Mouse (Mus musculus): ENCODE measurements around the gene Krt42.
"Not testable (repeated sequence)": the region's sequence is repeated elsewhere in the genome, so short reads cannot be mapped to it uniquely, and the experiment has no call there.

Krt42 gene

DNA sequence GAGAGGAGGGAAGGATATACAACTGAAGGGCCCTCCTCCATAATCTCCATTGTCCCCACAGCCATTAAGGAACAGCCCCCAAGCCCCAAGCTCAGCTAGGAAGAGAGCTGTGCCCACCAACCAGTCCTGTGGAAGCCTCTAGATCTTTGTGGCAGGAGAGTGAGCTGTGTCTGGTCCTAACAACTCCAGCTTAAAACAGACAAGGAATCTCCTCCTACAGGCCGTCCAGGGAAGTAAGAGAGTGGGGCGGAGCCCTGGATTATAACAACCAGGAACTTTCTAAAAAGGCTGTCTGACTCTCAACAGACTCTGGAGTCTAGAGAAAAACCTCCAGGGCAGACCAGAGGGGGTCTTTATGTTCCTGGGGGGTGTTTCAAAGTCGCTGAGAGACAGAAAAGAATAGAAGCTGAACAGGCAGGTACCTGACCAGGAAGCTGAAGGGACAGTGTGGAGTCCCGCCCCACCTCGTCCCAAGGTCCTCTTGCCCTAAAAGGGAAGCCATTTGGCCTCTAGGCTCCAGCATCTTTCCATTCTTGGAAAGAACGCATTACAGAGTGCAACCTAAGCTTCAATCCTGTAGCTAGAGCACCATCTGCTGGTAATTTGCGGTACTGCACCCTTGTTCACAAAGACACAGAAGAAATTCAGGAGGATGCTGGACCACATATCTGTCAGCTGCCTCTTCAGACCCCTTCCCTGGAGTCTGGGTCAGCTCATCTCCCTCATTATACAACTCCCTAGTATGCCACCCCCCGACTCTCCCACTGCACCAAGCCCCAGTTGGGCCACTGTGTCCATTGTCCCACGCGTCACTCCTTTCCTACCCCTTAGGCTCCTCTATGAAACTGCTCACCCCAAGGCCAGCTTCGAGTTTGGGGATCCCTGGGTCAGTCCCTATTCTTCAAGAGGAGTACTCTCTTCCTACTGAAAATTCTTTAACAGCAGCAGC, 12.2 kb upstream of the Krt42 start:
- peak; percentile 35 to 83 for DNase-seq (ENCODE audit: low spot score in 2 of 2)

DNA sequence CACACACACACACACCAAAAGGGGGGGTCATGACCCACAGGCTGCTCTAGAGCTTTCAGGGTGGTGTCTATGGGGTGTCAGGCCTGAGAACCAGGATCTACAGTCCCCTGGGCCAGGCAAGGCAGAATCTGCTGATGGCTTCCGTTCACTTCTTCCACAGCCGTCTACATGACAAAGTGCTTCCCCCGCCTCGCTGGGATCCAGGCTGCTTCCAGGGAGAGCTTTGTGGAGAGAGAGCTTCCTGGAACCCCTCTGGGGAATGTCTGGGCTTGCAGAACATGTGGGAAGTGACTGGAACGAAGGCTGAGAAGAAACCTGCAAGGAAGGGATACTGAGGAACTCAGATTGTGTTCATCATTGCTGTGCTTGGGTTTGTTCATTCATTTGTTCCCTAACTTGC, 9.1 kb upstream of the Krt42 start:
- DNase-seq (ENCODE audit: low spot score in 2 of 2): no peak

DNA sequence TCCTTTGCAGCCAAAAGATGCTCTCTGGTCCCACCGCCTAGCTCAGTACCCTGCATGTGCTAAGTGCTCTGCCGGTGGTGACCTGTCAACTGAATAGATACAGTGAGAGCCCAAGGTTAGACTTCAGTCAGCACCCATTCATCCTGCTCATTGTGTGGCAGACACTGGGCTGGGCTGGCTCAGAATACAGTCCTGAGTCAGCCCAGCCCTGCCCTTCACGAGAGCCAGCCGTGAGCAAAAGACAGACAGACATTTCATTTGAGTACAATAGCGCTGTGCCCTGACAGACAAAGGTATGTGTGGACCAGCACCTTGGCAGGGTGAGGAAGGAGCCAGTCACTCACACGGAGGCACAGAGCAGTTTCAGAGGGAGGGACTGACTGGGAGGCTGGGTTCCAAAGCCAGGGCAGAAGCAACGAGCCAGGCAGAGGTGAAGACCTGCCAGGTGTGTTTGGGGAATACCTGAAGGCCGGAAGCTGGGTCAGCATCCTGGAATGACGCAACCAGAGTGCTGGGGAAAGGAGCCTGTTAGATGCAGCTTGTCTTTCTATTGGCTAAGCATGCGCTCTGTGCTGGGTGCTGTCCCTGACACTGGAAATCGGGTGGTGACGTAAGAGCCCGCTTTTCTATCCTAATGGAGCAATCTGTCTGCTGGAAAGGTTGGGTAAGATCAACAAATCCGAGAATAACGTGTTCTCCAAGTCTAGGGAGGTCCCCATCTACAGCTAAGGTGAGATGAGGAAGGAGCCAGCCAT, 8.2 kb upstream of the Krt42 start:
- DNase-seq (ENCODE audit: low spot score in 2 of 2): no peak

DNA sequence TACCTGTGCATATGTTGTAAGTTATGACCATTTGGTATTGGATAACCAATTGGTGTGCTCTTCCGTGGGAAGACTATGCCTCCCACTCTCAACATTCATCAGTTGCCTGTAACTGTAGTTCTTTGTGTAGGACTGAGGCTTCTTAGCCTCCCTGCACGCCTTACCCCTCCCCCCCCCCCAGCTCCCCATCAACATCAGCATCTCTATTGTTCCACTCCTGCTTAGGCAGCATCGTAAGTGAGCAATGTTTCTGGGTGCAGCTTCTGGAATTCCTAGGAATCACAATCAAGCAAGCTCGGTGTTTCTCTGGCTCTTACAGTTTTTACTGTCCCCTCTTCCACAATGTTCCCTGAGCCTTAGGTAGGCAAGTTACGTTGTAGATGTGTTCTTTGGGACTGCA, 5.8 kb upstream of the Krt42 start:
- no peak for DNase-seq (ENCODE audit: low spot score in 2 of 2)

DNA sequence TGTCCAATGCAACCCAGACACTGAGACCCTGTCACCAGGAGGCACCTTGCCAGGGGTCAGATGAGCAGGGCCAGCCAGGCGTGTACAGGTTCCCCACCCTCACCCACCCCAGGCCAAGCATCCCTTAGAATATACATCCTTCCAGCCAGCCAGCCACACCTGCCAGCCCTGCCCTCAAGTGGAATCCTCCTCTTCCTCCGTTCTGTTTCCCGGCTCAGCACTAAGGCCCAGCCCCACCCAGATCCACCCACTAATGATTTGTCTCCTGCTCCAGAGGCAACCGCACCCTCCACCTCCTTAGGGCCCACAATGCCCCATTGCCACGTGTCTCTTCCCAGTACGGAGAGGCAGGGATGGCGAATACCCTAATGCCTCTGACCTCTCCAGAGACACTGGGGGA, 5.0 kb upstream of the Krt42 start:
- no peak for DNase-seq (ENCODE audit: low spot score in 2 of 2)

DNA sequence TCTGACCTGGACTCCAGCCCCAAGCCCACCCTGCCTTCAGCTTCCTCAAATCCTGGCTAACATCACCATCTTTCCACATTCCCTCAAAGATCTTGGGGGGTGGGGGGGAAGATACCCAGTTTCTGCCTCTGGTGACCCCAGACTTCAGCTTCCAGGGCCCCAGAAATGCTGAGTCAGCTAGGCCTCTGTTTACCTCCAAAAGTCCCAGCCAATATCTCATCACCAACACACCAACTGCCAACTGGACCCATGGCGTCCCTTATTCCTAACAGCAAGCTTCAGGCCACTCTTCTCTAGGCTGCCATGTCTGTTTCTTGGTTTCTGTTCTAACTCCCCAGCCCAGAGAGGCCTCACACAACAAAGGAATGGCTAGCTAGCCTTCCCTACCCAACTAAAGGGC, 2.2 kb upstream of the Krt42 start:
- DNase-seq (ENCODE audit: low spot score in 2 of 2): no peak

DNA sequence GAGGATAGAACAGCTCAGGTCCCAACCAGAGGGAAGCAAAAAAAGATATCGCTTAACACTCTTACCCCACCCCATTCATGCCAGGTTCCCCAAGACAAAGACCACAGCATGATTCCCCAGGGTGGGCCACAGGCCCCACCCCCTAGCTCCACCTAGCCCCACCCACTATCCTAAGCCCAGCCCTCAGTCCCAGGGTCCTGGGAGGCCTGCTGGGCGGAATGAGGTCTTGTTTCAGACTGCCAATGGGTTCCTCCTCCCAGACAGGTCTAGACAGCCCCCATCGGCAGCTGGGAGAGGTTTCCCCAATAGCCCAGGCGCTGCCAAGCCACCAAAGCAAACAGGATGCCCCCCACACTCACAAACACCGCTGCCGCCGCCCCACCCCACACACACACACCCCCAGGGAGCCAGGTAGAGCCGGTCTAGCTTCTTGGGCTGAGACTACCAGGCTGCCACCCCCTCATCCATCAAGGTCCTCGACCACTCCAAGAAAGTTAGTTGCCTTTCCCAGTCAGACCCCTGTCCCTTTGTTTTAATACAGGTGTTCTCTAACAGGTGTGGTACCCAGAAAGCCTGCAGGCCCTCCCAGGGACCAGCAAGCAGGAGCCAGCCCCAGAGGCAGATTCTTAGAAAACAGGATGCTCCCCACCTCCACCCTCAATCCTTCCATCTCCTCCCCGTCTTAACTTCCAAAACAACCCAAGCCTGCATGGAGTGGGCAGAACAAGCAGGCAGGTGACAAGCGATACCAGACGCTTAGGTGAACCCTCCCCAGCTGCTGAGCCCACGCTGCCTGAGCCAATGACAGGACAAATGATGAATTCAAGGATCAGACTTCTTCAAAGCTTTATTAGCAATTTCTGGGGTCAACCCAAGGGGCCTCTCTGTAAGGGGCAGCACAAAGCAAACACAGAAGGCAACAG, 7.4 kb downstream of the Krt42 start:
- DNase-seq (ENCODE audit: low spot score in 2 of 2): no peak

DNA sequence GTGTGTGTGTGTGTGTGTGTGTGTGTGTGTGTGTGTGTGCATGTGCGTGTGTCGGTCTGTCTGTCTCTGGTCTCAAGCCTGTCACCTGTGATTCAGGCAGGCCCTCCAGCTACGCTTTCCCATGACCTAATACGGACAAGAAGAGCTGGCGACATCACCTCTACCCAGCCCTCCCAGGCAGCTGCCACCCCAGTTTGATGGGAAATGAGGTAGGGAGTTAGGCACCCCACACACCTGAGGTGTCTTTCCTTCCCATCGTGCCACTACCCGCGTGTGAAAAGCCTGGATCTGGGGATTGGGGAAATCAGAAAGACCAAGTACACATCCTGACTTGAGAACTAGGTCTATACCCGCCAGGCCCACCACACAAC, 8.5 kb downstream of the Krt42 start:
- DNase-seq (ENCODE audit: low spot score in 2 of 2): no peak

DNA sequence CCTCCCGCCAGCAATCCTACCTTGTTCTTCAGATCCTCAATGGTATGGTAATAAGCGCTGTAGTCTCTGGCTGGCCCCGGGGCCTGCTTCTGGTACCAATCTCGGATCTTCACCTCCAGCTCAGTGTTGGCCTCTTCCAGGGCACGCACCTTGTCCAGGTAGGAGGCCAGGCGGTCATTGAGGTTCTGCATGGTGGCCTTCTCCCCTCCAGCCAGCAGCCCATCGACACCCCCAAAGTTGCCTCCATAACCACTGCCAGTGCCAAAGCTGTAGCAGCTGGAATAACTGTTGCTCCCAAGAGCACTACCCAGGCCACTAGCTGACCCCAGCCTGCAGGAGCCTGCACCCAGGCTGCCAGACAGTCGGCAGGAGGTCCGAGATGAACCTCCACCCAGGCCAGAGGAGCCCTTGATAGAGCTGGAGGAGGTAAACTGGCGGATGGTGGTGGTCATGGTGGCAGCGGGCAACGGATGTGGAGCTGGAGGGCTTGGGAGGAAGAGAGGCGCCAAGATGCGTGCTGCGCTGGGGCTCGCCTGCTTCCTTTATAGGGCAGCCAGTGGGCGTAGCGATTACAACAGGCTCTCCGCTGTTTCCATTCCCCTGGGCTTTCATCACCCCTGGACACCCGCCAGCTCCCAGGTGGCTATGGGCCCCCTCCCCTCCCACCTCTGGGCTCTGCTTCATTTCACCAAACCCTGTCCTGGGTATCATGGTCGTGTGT, 9.0 kb downstream of the Krt42 start, which contains the start of gene Krt17:
Krt17 (minus strand) TSS at position 516 of the 721 bp plus-strand sequence.
- no peak for DNase-seq (ENCODE audit: low spot score in 2 of 2)

DNA sequence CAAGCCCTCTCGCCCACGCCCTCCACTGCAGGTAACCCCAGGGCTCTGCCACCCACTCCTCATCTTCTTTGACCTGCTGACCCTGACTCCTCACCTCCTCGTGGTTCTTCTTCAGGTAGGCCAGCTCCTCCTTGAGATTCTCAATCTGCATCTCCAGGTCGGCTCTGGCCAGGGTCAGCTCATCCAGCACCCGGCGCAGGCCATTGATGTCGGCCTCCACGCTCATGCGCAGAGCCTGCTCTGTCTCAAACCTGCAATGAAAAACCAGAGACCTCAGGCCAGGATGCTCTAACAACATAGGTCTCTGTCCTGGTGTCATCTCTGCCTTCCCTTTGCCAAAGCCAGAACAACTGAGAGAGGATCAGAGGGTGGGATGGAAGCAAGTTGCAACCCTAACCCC, 10.6 kb downstream of the Krt42 start:
- DNase-seq (ENCODE audit: low spot score in 2 of 2): no peak

DNA sequence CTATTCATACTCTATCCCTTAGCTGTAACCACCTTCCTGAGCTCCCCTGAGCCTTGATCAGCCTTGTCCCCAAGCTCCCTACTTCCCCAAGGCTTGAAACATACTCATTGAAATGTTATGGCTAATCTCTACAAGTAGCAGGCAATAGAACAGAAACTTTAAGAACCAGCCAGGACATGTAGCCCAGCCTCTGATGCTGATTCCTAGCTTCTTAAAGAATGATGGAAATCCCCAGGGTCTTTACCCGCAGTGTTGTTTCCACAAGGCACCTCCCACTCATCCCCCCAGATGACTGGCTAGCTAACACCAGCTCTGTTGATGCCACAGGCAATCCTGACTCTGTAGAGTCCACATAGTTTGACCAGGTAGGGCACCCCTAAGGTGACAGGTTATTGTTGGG, 11.7 kb downstream of the Krt42 start:
- no peak for DNase-seq (ENCODE audit: low spot score in 2 of 2)

DNA sequence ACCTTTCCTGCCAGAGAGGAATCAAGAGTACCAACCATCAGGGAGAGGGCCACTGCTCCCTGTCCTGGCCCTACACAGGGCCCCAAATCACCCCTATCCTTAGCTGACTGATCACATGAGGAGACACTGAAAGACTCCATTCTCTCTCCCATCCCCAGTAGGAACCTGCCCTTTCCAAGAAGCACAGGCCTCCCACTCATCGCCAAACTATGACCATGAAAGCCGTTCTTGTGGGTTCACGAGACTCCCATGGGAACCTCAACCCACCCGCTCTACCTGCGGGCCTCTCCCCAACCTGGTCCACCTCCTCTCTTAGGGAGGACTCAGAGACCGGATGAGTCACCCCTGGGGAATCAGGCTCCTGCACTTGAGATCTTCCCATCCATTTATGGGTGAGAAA, 14.2 kb downstream of the Krt42 start:
- no peak for DNase-seq (ENCODE audit: low spot score in 2 of 2)

DNA sequence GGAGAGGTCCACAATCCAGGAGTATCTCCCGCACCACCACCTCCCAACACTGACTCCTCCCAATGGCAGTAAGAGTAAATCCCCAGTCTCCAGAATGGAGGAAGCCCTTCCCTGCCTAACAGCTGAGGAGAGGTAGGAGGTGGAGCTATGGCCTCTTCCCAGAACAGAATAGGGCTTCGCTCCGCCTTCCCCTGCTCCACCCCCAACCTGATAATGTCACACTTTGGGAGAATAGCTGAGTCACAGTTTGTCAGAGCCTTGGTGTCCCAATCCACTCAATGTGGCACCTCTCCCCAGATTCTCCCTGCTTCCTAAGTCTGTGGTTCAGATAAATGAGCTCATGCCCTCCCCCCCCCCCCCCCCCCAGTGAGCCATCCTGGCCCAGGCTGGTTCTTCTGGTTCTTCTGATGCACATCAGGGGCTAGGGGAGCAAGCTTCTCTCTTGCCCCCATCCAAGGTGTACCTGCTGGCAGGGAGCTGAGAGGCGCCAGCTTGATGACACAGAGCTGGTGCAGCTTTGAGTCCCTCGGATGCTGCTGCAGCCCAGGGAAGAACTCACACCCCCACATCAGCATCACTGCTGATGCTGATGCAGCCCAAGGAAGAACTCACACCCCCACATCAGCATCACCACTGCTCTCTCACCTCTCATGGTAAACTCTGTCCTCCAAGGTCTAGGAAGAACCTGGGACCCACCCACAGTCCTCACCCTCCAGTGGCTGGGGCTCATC, 15.1 kb downstream of the Krt42 start:
- DNase-seq (ENCODE audit: low spot score in 2 of 2): no peak

DNA sequence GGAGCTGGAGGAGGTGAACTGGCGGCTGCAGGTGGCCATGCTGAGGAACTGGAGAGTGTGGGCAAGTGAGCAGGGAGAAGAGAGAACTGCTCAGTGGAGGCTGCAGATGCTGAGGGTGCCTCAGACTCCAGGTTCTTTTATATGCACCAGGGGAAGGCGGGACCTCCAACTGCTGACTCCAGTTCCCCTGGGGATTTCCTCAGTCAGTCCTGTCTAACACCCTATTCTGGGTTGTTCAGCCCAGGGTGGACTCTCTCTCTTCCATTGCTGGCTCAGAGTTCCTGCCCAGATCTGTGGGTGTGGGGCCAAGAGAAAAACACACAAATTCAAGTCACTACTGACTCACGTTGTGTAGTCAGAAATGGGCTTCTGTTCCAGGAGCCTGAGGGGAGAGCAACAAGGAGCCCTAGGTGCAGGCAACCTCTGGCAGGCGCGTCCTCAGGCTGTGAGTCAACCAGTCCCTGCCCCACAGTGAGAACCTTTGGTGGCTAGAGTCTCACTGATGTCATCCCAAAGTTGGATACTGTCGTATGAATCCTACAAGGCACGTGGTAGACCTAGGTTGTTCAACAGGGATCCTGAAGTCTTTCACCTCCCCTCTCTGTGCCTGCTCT, 20.7 kb downstream of the Krt42 start, which contains the start of gene Krt16:
Krt16 (minus strand) TSS at position 51 of the 614 bp plus-strand sequence.
- no peak for DNase-seq (ENCODE audit: low spot score in 2 of 2)

DNA sequence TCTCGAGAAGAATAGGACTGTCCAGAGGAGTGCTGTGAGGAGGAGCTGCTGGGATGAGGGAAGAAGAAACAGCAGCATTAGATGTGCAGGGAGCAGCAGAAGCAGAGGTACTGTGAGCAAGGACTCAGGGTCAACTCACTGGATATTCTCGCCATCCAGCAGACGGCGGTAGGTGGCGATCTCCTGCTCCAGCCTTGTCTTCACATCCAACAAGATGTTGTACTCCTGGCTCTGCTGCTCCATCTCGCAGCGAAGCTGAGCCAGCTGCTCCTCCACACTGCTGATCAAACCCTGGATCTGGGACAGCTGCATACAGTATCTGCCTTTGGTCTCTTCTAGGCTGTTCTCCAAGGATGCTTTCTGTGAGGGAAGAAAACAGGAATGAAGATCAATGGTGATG, 23.2 kb downstream of the Krt42 start:
- not testable (repeated sequence) for DNase-seq (ENCODE audit: low spot score in 2 of 2)

DNA sequence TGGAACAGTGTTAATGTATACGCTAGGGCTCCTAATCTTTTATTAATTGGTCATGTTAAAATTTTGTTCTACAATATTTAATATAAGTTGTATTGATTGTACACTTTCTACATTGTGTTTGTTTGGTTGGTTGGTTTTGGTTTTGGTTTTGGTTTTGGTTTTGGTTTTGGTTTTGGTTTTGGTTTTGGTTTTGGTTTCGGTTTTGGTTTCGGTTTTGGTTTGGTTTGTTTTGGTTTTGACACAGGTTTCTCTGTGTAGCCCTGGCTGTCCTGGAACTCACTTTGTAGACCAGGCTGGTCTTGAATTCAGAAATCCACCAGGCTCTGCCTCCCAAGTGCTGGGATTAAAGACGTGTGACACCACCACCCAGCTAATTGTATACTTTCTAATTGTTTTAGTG, 29.4 kb downstream of the Krt42 start:
- DNase-seq (ENCODE audit: low spot score in 2 of 2): not testable (repeated sequence)

DNA sequence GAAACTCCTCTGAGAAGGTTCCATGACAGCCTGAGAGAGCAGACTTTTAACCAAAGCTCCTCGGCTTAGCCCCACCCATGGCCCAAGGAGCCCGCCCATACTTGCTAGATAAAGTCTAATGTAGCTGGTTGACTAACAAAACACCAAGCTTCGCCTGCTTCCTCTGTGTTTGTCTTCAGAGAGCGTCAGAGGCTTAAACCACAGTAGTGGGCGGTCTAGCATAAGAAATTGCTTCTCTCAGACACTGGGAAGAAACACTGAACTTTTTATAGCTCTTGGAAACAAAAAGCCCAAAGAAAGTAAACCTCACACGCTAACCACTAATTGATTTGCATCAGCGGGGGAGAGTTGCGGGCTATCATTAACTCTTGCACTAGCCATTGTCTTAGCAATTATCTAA, 47.9 kb downstream of the Krt42 start:
- no peak for DNase-seq (ENCODE audit: low spot score in 2 of 2)

DNA sequence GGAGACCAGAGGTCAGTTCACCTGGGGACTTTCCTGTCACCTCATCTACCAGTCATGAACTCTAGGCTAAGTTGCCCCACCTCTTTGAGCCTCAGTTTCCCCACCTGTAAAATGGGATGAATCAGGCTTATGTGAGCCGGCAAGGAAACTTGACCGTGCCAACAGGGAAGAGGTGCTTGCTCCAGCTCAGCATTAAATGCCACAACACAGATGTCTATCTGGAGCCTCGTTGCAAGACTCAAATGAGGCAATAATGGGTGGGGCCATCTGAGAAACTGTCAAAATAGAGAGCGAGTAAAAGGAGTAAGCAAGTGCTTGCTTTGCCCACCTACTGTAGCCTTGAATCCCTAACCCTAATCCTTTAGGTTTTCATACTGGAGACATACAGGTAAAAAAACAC, 50.4 kb downstream of the Krt42 start:
- no peak for DNase-seq (ENCODE audit: low spot score in 2 of 2)

All from frontal cortex, postnatal 10 days (tissue).